11 mouse cellular contexts compared by ENCODE assay signal in genomic region chr10:86330993-86331680, GRCm38 (mm10). TPM values are rescaled to one million over a fixed set of nuclear protein-coding genes. Genes with fewer than 3 reads are reported as not detected.
A peak's percentile ranks its signal among the peaks of the same experiment; 100 is the strongest.
DNase-seq lines count a peak whose midpoint lies in the region; ATAC-seq and TF ChIP-seq lines count a peak whose summit lies in the region.
"Had no signal": no experiment of that assay in that cellular context is flagged by ENCODE, and none has a peak within 500 bp of the region (broad histone marks: within the 10 kb centered on the region; RNA-seq: fewer than 3 reads in every experiment).

No protein-coding gene starts in this region.

- 49% methylated on average over 5 of the region's 5 CpGs for WGBS in heart, embryonic 13.5 days
- WGBS in lung, embryonic 16.5 days: 66% methylated on average over 5 of the region's 5 CpGs
- 76% methylated on average over 5 of the region's 5 CpGs for WGBS in hindbrain, embryonic 16.5 days
- WGBS in olfactory bulb, adult 2 months: 78% methylated on average over 5 of the region's 5 CpGs

- H3K9ac ChIP-seq in heart, embryonic 13.5 days: peak overlapping the region; percentile 64
- 0 out of 2 replicates have a peak overlapping the region, but pooled peaks have one; percentile 43 for H3K9ac ChIP-seq in lung, embryonic 16.5 days (ENCODE audit: low read length)
- H3K9ac ChIP-seq in hindbrain, embryonic 16.5 days (ENCODE audit: low read depth, low read length): no peak overlapping the region

- H3K9me3 ChIP-seq in heart, embryonic 13.5 days: no peaks in the 10 kb centered on the region
- H3K9me3 ChIP-seq in lung, embryonic 16.5 days (ENCODE audit: control insufficient read depth, low read length): no peaks in the 10 kb centered on the region
- no peaks in the 10 kb centered on the region for H3K9me3 ChIP-seq in hindbrain, embryonic 16.5 days (ENCODE audit: control insufficient read depth, low read length)

- ATAC-seq in heart, embryonic 13.5 days (ENCODE audit: extremely low read depth, insufficient number of reproducible peaks, low FRiP score, low TSS enrichment): no peak
- ATAC-seq in lung, embryonic 16.5 days (ENCODE audit: low read depth): no peak
- ATAC-seq in hindbrain, embryonic 16.5 days: no peak

- no peak overlapping the region for H3K4me3 ChIP-seq in heart, embryonic 13.5 days
- H3K4me3 ChIP-seq in lung, embryonic 16.5 days (ENCODE audit: low read length): no peak overlapping the region
- no peak overlapping the region for H3K4me3 ChIP-seq in hindbrain, embryonic 16.5 days (ENCODE audit: low read length)
- no peak overlapping the region for H3K4me3 ChIP-seq in olfactory bulb, adult 2 months (ENCODE audit: insufficient read depth, low read depth, low read length)

- H3K27ac ChIP-seq in heart, embryonic 13.5 days (replicated peaks): peak overlapping the region; percentile 89
- H3K27ac ChIP-seq in lung, embryonic 16.5 days (ENCODE audit: low read length): peak overlapping the region; percentile 81
- peak overlapping the region; percentile 60 for H3K27ac ChIP-seq in hindbrain, embryonic 16.5 days (ENCODE audit: low read depth, low read length)
- H3K27ac ChIP-seq in olfactory bulb, adult 2 months (ENCODE audit: insufficient read depth, low read depth, low read length): 0 out of 2 replicates have a peak overlapping the region, but pooled peaks have one; percentile 23

- peaks cover 21% of the 10 kb centered on the region for H3K36me3 ChIP-seq in heart, embryonic 13.5 days
- H3K36me3 ChIP-seq in lung, embryonic 16.5 days (ENCODE audit: control insufficient read depth, insufficient read depth, low read length): no peaks in the 10 kb centered on the region
- no peaks in the 10 kb centered on the region for H3K36me3 ChIP-seq in hindbrain, embryonic 16.5 days (ENCODE audit: control insufficient read depth, insufficient read depth, low read length)

- no peak for DNase-seq in heart, postnatal 4 days
- no peak for DNase-seq in lung, adult 18-20 months
- no peak for DNase-seq in cerebellum, postnatal 10 days
- no peak for DNase-seq in urinary bladder, postnatal 25 days (ENCODE audit: low spot score)
- DNase-seq: right cerebral cortex, postnatal 25 days; thymus, postnatal 25 days had no signal

- TF ChIP-seq POLR2A in olfactory bulb, adult 2 months (IDR thresholded peaks at IDR 0.05; ENCODE audit: insufficient read depth, low read depth, low read length): no peak

- TF ChIP-seq CTCF in olfactory bulb, adult 2 months (IDR thresholded peaks at IDR 0.05; ENCODE audit: insufficient read depth, low read depth, low read length): no peak

- peak overlapping the region; percentile 28; the same call in 1 of the 2 replicates for H3K4me2 ChIP-seq in heart, embryonic 13.5 days
- H3K4me2 ChIP-seq in lung, embryonic 16.5 days (ENCODE audit: low read depth, low read length): no peak overlapping the region
- no peak overlapping the region for H3K4me2 ChIP-seq in hindbrain, embryonic 16.5 days (ENCODE audit: low read length)

- peaks cover 77% of the 10 kb centered on the region for H3K4me1 ChIP-seq in heart, embryonic 13.5 days
- peaks cover 48% of the 10 kb centered on the region for H3K4me1 ChIP-seq in lung, embryonic 16.5 days (replicated peaks; ENCODE audit: control insufficient read depth, insufficient read depth, low read length)
- peaks cover 9% of the 10 kb centered on the region for H3K4me1 ChIP-seq in hindbrain, embryonic 16.5 days (ENCODE audit: control insufficient read depth, insufficient read depth, low read depth, low read length)
- H3K4me1 ChIP-seq in olfactory bulb, adult 2 months (ENCODE audit: control insufficient read depth, insufficient read depth, low read length): peaks cover 12% of the 10 kb centered on the region

- no peaks in the 10 kb centered on the region for H3K27me3 ChIP-seq in heart, embryonic 13.5 days (replicated peaks)
- no peaks in the 10 kb centered on the region for H3K27me3 ChIP-seq in lung, embryonic 16.5 days (ENCODE audit: control insufficient read depth, insufficient read depth, low read depth, low read length)
- no peaks in the 10 kb centered on the region for H3K27me3 ChIP-seq in hindbrain, embryonic 16.5 days (replicated peaks; ENCODE audit: control insufficient read depth, insufficient read depth, low read length)
- H3K27me3 ChIP-seq: CH12.LX had no signal

RNA-seq across cellular contexts. Expression of gene Timp3, which starts 31.0 kb away (rescaled TPM):
- polyA plus RNA-seq in heart, embryonic 13.5 days (2015; fragmentation: Nextera tagmentation; extraction: Ambion mirVana): 65.6 and 69.3 TPM in 2 replicates
- total RNA-seq in heart, postnatal 4 days (2021): 100 to 1,000 TPM; 139 to 143 TPM
- 90.5 and 107 TPM in 2 replicates for polyA plus RNA-seq in lung, embryonic 16.5 days (2015; fragmentation: Nextera tagmentation; extraction: Ambion mirVana)
- 56.1 and 58.9 TPM in 2 replicates for polyA plus RNA-seq in hindbrain, embryonic 16.5 days (2015; fragmentation: Nextera tagmentation; extraction: Ambion mirVana)
- 64.3 and 543 TPM in 2 replicates for polyA plus RNA-seq in olfactory bulb, adult 2 months (2012; ENCODE audit: insufficient read depth, insufficient read length, low replicate concordance, missing spikeins)

Comparison
In these comparisons a context has a peak if more than half of its experiments do, and no peak if none do; other contexts are left out.
1. H3K27ac ChIP-seq: peak in every context shown above with its lines; median percentile 89 in heart, embryonic 13.5 days; 81 in lung, embryonic 16.5 days; 60 in hindbrain, embryonic 16.5 days; 23 in olfactory bulb, adult 2 months.